Mouse (Mus musculus) liver, postnatal 0 days (tissue): Measurements from ENCODE around the gene Efna1.

Experiments used
- CTCF ChIP-seq: sonication (generic); IDR thresholded peaks from 2 replicates; pipeline ENCODE4 v1.5.1; 2016; ENCODE audit warnings: antibody characterized with exemption, low read depth
- EP300 ChIP-seq: IDR thresholded peaks from 2 replicates; pipeline ENCODE4 v1.6.1; 2016; ENCODE audit warnings: antibody characterized with exemption, low read depth, mild to moderate bottlenecking

DNA sequence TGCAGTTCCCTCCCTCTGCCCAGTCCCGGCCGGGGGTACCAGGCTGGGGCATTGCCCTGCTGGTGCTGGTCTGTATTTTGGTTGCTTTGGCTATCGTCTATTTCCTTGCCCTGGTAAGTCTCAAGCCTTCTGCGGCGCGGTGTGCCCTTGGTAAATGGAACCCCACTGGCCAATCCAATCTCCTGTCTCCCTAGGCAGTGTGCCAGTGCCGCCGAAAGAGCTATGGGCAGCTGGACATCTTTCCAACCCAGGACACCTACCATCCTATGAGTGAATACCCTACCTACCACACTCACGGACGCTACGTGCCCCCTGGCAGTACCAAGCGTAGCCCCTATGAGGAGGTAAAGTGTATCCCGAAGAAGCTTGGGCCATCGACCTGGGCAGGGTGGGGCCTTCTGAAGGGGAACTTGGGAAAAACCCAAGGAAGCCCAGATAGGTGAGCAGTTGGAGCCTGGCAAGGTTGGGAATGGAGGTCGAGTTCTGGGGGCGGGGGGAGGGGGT, 49.1 kb downstream of the Efna1 start:
- TF ChIP-seq CTCF (no peak), EP300 (no peak)
